Mouse (Mus musculus) WW6 (cell line): ENCODE measurements around the gene Pdzd11.
A peak's percentile ranks its signal among the peaks of the same experiment; 100 is the strongest.

Source experiments
- DNase-seq: peaks from one replicate; pipeline ENCODE4 v3.0.0-alpha.2; 2013; ENCODE audit warnings: low read depth, low spot score

The Pdzd11 gene

DNA sequence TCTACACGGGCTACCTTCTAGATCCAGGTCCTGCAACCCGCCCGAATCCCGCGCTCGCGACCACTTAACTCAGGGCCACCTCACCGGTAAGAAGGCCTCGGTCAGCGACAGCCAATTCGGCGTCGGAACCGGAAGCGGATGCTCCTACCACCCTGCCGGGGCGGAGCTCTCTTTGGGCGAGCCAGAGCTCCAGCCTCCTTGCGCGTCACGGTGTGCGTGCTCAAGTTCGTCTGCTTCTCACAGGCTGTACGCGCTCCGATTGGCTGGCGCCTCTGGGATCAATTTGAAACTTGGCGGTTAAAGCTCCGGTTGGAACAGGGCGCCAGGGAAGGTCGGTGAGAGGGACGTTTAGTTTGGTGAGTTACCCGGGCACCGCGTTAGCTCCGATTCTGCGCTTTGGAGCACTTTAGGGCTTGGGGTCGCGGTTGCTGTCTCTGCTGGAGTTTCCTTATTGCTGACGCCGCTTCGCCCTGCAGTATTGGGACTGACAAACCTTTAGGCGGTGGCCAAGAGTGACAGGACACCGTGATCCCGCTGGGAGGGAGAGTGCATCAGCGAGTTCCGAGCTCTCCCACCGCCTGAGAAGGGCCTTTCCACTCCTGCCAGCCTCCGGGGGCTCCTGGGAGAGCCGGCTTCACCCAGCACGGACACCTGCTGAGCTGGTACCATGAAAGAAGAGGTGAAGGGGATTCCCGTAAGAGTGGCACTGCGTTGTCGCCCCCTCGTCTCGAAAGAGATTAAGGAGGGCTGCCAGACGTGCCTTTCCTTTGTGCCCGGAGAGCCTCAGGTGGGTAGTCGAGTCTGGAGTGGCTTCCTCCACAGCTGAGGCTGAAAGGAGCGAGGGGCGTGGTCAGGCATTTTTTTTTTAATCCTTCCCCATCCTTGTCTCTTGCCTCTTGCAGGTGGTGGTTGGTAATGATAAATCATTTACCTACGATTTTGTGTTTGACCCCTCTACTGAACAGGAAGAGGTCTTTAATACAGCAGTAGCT lies at the start of gene Pdzd11:
TSS of gene Pdzd11 (minus strand) at position 767 of the 992 bp plus-strand sequence.
- DNase-seq: peak; percentile 68

DNA sequence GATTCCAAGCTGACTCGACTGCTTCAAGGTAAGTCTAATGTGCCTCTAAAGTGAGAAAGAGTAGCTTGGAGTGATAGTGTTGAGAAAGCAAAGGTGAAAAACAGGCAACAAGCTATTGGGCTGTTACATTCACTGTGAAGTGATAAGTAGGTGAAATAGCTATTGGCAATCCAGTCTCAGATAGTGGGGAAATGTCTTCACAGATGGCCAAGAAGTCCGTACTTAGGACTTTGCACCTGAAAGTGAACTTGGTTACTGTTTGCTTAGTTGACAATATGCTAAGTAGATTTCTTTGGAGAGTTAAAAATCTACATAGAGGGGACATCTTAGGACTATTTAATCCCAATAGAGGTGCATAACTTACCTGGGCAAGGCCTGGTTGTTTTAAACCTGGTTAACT lies 38.5 kb upstream of the Pdzd11 start:
- DNase-seq: no peak

DNA sequence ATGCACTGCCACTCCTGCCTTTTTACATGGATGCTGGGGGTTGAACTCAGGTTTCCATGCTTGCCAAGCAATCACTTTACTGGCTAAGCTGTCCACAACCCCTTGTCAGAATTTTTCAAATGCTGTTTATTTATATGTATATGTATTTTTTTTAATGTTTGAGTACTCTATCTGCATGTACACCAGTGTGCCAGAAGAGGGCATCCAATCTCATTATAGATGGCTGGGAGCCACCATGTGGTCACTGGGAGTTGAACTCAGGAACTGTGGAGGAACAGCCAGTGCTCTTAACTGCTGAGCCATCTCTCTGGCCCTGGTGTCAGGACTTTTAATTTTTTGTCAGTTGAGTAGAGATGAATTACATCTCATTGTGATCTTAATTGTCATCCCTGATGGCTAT lies 26.5 kb upstream of the Pdzd11 start:
- no peak for DNase-seq

GRCm38 (mm10) chrX:100638477-100638876 lies 12.1 kb upstream of the Pdzd11 start:
- no peak for DNase-seq

DNA sequence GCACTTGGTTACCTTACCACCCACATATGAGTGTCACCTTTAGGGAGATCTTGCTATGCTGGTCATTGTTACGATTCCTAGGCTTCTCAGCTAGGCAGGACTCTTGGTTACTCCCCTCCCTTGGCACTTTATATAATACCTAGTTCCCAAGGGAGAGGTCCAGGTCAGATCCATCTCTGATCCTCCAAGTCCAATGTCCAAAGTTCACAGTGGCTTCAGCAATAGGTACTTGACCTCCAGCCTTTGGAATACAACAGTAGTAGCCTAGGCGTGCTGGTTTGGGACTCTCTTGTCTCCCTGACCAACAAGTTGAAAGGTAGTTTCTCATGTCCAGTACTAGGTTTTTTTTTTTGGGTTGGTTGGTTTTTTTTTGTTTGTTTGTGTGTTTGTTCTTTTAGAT lies 2.7 kb upstream of the Pdzd11 start:
- DNase-seq: no peak

GRCm38 (mm10) chrX:100625546-100625801 lies 894 bp downstream of the Pdzd11 start, which contains the start of gene Kif4:
TSS of gene Kif4 (plus strand) at chrX:100625737.
- DNase-seq: no peak

DNA sequence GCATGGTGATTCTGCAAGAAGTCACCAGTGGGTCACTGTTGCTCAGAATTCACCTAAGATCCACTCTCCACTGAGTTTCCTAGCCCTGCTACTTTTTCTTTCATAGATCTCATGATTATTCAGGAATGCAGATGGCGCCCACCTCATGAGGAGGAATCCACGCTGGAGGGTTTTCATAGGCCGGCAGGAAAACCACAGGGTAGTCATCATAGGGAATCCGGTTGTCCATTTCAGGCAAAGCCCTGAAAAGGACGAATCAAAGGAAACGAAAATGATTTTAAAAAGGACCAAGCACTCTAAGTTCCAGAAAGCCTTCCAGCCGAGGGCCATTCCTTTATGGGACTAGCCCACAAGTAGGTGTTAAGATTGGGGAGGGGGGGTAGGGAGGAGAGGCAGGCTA lies 1.2 kb downstream of the Pdzd11 start:
- no peak for DNase-seq

DNA sequence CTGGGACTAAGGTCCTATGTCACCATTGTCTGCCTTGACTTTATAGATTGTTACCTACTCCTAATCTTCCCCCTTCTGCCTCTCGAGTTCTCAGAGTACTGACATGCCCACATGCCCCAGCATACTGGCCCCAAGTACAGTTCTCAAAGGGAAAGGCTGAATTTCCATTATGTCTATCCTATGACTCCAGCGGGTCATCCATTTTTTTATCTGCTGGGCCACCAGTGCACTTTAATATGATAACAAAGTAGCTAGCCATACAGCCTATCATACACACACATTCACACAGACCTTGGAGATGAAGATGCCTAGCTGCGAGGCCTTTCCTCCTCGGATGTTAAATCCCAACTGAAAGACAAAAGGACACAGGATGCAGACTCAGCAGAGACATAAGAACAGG lies 2.1 kb downstream of the Pdzd11 start:
- DNase-seq: no peak

- DNase-seq: no peak
Measured at GRCm38 (mm10) chrX:100621366-100621765, 5.0 kb downstream of the Pdzd11 start.

DNA sequence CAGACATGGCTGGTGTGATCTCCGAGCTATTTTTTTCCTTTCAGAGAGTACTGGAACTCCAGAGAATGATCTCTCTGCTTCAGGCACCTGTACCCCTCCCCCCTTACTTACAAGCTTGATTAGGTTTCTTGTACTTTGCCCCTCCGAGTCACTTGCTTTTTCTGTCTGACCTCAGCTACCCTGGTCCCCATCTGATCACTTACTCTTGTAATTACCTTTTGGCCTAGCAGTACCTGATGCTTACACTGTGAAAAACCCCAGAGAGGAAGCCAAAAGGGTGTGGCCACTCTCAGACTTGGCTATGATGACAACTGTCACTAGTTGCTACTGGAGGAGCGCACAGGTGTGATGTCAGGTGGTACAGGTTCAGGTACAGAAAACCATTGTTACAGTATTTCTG lies 7.9 kb downstream of the Pdzd11 start:
- no peak for DNase-seq

- DNase-seq: no peak
Measured at GRCm38 (mm10) chrX:100605314-100605713, 21.1 kb downstream of the Pdzd11 start, which contains the start of gene Arr3. TSS of gene Arr3 (plus strand) at chrX:100605497.

GRCm38 (mm10) chrX:100599755-100600154 lies 26.6 kb downstream of the Pdzd11 start:
- DNase-seq: no peak

DNA sequence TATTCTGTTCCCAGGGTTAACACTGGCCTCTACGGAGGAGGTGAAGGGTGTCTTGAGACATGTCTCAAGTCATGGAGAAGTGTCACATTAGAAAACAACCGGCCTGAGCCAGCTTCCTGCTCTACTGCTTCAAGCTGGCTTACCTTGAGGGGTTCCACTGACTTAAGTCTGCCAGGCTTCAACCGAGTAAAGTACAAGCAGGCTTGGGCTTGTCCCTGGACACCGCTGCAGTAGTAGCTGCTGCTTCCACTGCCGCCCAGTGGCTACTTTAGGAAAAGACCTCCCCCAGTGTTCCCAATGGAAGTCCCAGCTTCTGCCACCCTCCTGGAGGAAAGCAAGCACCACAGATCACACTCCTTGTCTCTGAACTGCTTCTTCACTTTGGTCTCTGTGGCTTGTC lies 28.9 kb downstream of the Pdzd11 start:
- DNase-seq: no peak

GRCm38 (mm10) chrX:100594791-100595190 lies 31.6 kb downstream of the Pdzd11 start, which contains the start of gene P2ry4:
TSS of gene P2ry4 (minus strand) at chrX:100594869.
- DNase-seq: no peak
